Mouse (Mus musculus): ENCODE data around the gene Bloc1s5. TPM values are rescaled to one million over a fixed set of nuclear protein-coding genes. Genes with fewer than 3 reads are reported as not detected.

Bloc1s5 gene
- polyA plus RNA-seq, 1 experiment from 2014 or later, result 13.9 TPM

GRCm38 (mm10) chr13:38586451-38586850 is 48.5 kb downstream of the Bloc1s5 start:
- no peak overlapping the region for H3K4me2 ChIP-seq (ENCODE audit: low read depth, low read length)
- no peak overlapping the region for H3K27ac ChIP-seq (ENCODE audit: low read depth)
- no peaks in the 10 kb centered on the region for H3K36me3 ChIP-seq (replicated peaks; ENCODE audit: insufficient read depth, low read length)
- no peaks in the 10 kb centered on the region for H3K27me3 ChIP-seq (ENCODE audit: insufficient read depth, low read length)
- ATAC-seq (no peak), DNase-seq (no peak)
- no peak for TF ChIP-seq CTCF (IDR thresholded peaks at IDR 0.05; ENCODE audit: low read depth)
- TF ChIP-seq EP300 (IDR thresholded peaks at IDR 0.05; ENCODE audit: low read depth), result no peak
- no peaks in the 10 kb centered on the region for H3K9me3 ChIP-seq (ENCODE audit: low read length)
- H3K4me1 ChIP-seq (ENCODE audit: insufficient read depth), result no peaks in the 10 kb centered on the region
- WGBS (ENCODE audit: insufficient replicate concordance), result 59% methylated on average over 4 of the region's 4 CpGs
- no peak overlapping the region for H3K9ac ChIP-seq (replicated peaks)
- H3K4me3 ChIP-seq (ENCODE audit: low read depth, low read length), result no peak overlapping the region

DNA sequence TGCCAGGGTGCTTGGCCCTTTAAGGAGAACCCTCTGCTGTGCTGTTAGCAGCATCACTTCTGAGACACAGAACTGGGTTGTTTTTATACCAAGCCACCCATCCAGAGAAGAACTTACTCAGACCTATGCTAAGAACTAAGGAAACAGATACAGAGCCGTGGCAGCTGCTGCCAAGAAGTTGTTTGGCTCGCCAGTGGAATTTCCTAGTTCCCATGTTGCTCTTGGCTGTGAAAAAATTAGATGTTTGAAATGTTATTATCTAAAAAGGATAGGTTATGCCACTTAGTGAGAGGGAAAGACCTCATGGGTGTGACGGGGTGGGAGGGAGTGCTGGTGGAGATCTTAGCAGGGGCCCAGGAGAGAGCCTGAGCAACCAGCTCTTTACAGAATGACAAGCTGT is 52.1 kb downstream of the Bloc1s5 start:
- TF ChIP-seq EP300 (IDR thresholded peaks at IDR 0.05; ENCODE audit: low read depth) (no peak), CTCF (IDR thresholded peaks at IDR 0.05; ENCODE audit: low read depth) (no peak)
- H3K36me3 ChIP-seq (replicated peaks; ENCODE audit: insufficient read depth, low read length), result no peaks in the 10 kb centered on the region
- ATAC-seq (no peak), DNase-seq (no peak)
- no peak overlapping the region for H3K27ac ChIP-seq (ENCODE audit: low read depth)
- peaks cover 6% of the 10 kb centered on the region; the same call in 1 of the 2 replicates for H3K27me3 ChIP-seq (ENCODE audit: insufficient read depth, low read length)
- WGBS (ENCODE audit: insufficient replicate concordance), result 70% methylated on average over 3 of the region's 3 CpGs
- no peak overlapping the region for H3K9ac ChIP-seq (replicated peaks)
- no peaks in the 10 kb centered on the region for H3K9me3 ChIP-seq (ENCODE audit: low read length)
- no peak overlapping the region for H3K4me3 ChIP-seq (ENCODE audit: low read depth, low read length)
- H3K4me2 ChIP-seq (ENCODE audit: low read depth, low read length), result no peak overlapping the region
- peaks cover 4% of the 10 kb centered on the region for H3K4me1 ChIP-seq (ENCODE audit: insufficient read depth)

- WGBS (ENCODE audit: insufficient replicate concordance), result 35% methylated on average over 11 of the region's 11 CpGs
- no peak overlapping the region for H3K9ac ChIP-seq (replicated peaks)
Observed at GRCm38 (mm10) chr13:38580601-38581457, 54.1 kb downstream of the Bloc1s5 start.

DNA sequence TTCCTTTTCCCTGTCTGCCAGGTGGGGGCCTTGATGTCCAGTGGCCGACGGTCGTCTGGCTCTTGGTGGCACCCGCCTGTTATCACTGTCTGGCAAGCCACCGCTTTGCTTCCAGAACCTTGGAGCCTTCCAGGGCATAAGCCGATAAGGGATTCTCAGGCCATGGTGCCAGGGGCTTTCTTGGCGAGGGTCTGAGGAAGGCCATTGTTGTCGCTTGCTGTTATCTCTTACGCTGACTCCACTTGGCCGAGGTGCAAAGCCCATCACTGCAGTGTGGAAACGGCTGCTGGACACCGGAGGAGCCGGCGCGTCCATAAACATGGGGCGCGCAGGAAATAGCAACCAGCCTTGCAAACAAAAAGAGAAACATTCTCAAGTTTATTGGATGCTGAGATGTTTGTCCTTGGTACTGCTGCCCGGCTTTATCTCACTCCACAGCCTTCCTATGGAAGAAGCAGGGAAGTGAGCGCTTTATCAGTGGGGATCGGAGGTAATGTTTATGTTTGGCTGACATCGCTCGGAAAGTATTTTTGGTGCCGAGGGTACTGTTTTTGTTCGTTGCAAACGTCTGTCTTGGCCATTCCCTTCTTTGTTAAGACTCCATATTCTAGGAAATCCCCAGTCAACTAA is 54.8 kb downstream of the Bloc1s5 start:
- Histone ChIP-seq H3K27me3 (ENCODE audit: insufficient read depth, low read length) (peaks cover 7% of the 10 kb centered on the region; the same call in 1 of the 2 replicates), H3K4me2 (ENCODE audit: low read depth, low read length) (peak overlapping the region; percentile 59), H3K4me1 (ENCODE audit: insufficient read depth) (peaks cover 4% of the 10 kb centered on the region), H3K9ac (replicated peaks) (no peak overlapping the region), H3K36me3 (replicated peaks; ENCODE audit: insufficient read depth, low read length) (no peaks in the 10 kb centered on the region), H3K4me3 (ENCODE audit: low read depth, low read length) (peak overlapping the region; percentile 24), H3K27ac (ENCODE audit: low read depth) (no peak overlapping the region), H3K9me3 (ENCODE audit: low read length) (no peaks in the 10 kb centered on the region)
- WGBS (ENCODE audit: insufficient replicate concordance), result 20% methylated on average over 25 of the region's 25 CpGs
- ATAC-seq (peak; percentile 30; the same call in 1 of the 2 replicates), DNase-seq (peak; percentile 19)
- TF ChIP-seq CTCF (IDR thresholded peaks at IDR 0.05; ENCODE audit: low read depth) (no peak), EP300 (IDR thresholded peaks at IDR 0.05; ENCODE audit: low read depth) (no peak)

More at GRCm38 (mm10) chr13:38580601-38581457, 54.1 kb downstream of the Bloc1s5 start:
- Histone ChIP-seq H3K27me3 (ENCODE audit: insufficient read depth, low read length) (peaks cover 7% of the 10 kb centered on the region; the same call in 1 of the 2 replicates), H3K4me3 (ENCODE audit: low read depth, low read length) (peak overlapping the region; percentile 24), H3K4me2 (ENCODE audit: low read depth, low read length) (peak overlapping the region; percentile 59), H3K36me3 (replicated peaks; ENCODE audit: insufficient read depth, low read length) (no peaks in the 10 kb centered on the region), H3K9me3 (ENCODE audit: low read length) (no peaks in the 10 kb centered on the region), H3K4me1 (ENCODE audit: insufficient read depth) (peaks cover 4% of the 10 kb centered on the region), H3K27ac (ENCODE audit: low read depth) (no peak overlapping the region)
- TF ChIP-seq CTCF (IDR thresholded peaks at IDR 0.05; ENCODE audit: low read depth) (peak; percentile 78), EP300 (IDR thresholded peaks at IDR 0.05; ENCODE audit: low read depth) (no peak)
- peak; percentile 74 for DNase-seq
- peak; percentile 95 for ATAC-seq

DNA sequence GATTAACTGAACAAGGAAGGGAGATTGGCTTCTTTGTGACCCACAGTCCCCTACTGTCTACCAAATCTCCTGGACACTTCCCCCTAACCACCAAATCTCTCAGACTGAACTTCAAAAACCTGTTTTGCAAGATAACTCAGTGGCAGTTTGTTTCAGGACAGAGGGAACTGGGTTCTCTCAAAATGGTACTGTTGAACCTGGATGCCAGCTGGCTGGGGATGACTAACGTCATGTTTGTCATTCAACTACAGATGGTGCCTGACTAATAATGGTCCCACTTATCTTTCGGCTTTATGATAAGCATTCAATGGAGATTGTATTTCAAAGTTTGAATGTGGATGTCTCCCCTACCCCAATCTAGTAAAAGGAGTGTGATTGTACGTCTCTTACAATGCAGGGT is 60.2 kb downstream of the Bloc1s5 start:
- no peaks in the 10 kb centered on the region for H3K4me1 ChIP-seq (ENCODE audit: insufficient read depth)
- peaks cover 3% of the 10 kb centered on the region; the same call in 1 of the 2 replicates for H3K27me3 ChIP-seq (ENCODE audit: insufficient read depth, low read length)
- H3K36me3 ChIP-seq (replicated peaks; ENCODE audit: insufficient read depth, low read length), result no peaks in the 10 kb centered on the region
- no peak overlapping the region for H3K4me3 ChIP-seq (ENCODE audit: low read depth, low read length)
- DNase-seq, result no peak
- H3K27ac ChIP-seq (ENCODE audit: low read depth), result no peak overlapping the region
- ATAC-seq, result no peak
- no peak overlapping the region for H3K4me2 ChIP-seq (ENCODE audit: low read depth, low read length)
- no peaks in the 10 kb centered on the region for H3K9me3 ChIP-seq (ENCODE audit: low read length)
- TF ChIP-seq EP300 (IDR thresholded peaks at IDR 0.05; ENCODE audit: low read depth), result no peak
- TF ChIP-seq CTCF (IDR thresholded peaks at IDR 0.05; ENCODE audit: low read depth), result no peak
- 52% methylated on average over 3 of the region's 3 CpGs for WGBS (ENCODE audit: insufficient replicate concordance)
- no peak overlapping the region for H3K9ac ChIP-seq (replicated peaks)

GRCm38 (mm10) chr13:38573281-38573680 is 61.6 kb downstream of the Bloc1s5 start:
- no peak for DNase-seq
- WGBS (ENCODE audit: insufficient replicate concordance), result 74% methylated on average over 1 of the region's 1 CpGs

More at GRCm38 (mm10) chr13:38573281-38573680, 61.6 kb downstream of the Bloc1s5 start:
- no peaks in the 10 kb centered on the region for H3K36me3 ChIP-seq (replicated peaks; ENCODE audit: insufficient read depth, low read length)
- no peaks in the 10 kb centered on the region for H3K9me3 ChIP-seq (ENCODE audit: low read length)
- ATAC-seq, result no peak
- H3K27ac ChIP-seq (ENCODE audit: low read depth), result no peak overlapping the region
- TF ChIP-seq CTCF (IDR thresholded peaks at IDR 0.05; ENCODE audit: low read depth), result no peak
- no peak for TF ChIP-seq EP300 (IDR thresholded peaks at IDR 0.05; ENCODE audit: low read depth)
- no peaks in the 10 kb centered on the region for H3K4me1 ChIP-seq (ENCODE audit: insufficient read depth)
- H3K4me3 ChIP-seq (ENCODE audit: low read depth, low read length), result no peak overlapping the region
- H3K27me3 ChIP-seq (ENCODE audit: insufficient read depth, low read length), result peaks cover 3% of the 10 kb centered on the region; the same call in 1 of the 2 replicates
- H3K9ac ChIP-seq (replicated peaks), result no peak overlapping the region
- no peak overlapping the region for H3K4me2 ChIP-seq (ENCODE audit: low read depth, low read length)

Data from liver, postnatal 0 days (tissue).